Mouse (Mus musculus) gastrocnemius, adult 8-10 months (tissue): ENCODE data around the gene Epha2. TPM values are rescaled to one million over a fixed set of nuclear protein-coding genes. Genes with fewer than 3 reads are reported as not detected.

Experiments used
- DNase-seq, 2 experiments: peaks; one replicate each; pipeline ENCODE4 v3.0.0; 2022; ENCODE audit warnings: low spot score in 2 of 2
- microRNA-seq: library from miRNA; unstranded; fragments of <30 nt; microRNA quantifications from one replicate; pipeline ENCODE4 v1.2.0, GENCODE M21; 2022
- total RNA-seq, 4 experiments: library from RNA; stranded (reverse); gene quantifications; 2 replicates each; pipeline ENCODE4 v1.2.4; 2022

Epha2 gene
- total RNA-seq, 4 experiments from 2014 or later = 0.85 to 2.0 (median 1.8) TPM

DNA sequence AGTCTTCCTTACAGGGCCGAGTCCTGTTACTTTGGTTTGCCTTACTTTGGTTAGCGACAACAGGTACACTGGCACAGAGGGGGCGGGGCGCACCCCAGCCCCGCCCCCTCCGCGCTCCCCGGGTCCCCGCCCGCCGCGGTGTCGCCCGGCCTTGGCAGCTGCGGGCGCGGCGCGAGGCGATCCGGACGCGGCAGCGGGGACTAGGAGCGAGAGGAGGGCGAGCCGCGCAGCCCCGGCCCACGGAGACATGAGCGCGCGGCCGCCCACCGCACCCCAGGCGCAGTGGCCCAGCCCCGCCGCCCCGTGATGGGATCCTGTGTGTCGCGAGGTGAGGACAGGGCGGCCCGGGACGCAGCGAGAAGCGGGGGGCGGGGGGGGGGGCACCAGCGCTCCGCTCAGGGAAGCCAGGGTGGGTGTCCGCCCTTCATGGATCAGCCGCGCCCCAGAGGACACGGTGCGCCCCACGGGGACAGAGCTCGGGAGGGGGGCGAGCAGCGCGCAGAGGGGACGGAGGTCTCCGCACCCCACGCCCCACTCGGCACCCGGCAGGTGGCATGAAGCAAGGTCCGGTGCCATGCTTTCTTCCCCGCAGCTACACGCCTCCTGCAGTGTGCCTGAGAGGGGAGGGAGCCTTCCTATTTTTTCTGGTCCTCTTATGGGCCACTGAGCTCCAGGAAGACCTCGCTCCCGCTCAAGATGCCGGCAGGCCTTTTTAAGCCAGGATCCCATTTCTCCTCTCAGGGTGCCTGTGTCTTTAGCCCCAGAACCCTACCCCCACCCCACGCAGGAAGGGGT lies 67.2 kb downstream of the Epha2 start, which contains the start of gene Fam131c:
Gene Fam131c (plus strand): TSS at position 224 of the 795 bp plus-strand sequence.
- DNase-seq = no peak

DNA sequence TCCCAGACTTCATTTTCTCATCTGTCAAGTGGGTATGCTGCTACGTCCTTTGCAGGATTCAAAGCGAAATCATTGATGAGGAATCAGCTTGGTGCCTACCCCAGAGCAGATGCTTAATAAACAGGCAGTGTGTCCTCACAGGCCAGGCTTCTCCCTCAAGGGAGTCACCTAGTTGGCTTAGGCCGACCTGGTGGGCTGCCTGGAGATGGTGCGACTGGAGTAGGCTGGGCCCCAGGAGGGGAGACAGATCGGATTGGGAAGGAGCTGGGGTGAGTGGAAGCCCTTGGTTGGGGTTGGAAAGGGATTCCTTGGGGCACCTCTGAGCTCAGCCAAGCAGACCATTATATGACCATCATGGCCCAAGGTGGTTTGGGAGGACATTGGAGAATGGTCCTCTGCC lies 71.4 kb downstream of the Epha2 start:
- no peak for DNase-seq

Small RNA genes within 50 kb of the gene (microRNA-seq; reads per million reads assigned to microRNA genes)
- not detected for gene Gm25690

Other genes with a start within 250 kb of the Epha2 start
- 1 to 10 TPM; 1.2 to 2.2 (median 1.9) TPM for gene Crocc, start 240.7 kb upstream of the Epha2 start, total RNA-seq
- gene Necap2, start 222.9 kb upstream of the Epha2 start, total RNA-seq = 10 to 100 TPM; 12.0 to 19.2 (median 13.8) TPM
- not detected for gene Spata21, start 212.9 kb upstream of the Epha2 start, total RNA-seq
- 100 to 1,000 TPM; 137 to 140 (median 139) TPM for gene Szrd1, start 161.5 kb upstream of the Epha2 start, total RNA-seq
- 10 to 100 TPM in 3 of 4 experiments, 1 to 10 TPM in 1; 9.3 to 11.2 (median 10.7) TPM for gene Fbxo42, start 153.3 kb upstream of the Epha2 start, total RNA-seq
- 1 to 10 TPM in 1 of 4 experiments, not detected in 3; 1.4 TPM for gene Rsg1, start 87.3 kb upstream of the Epha2 start, total RNA-seq
- 1 to 10 TPM in 1 of 4 experiments, under 1 TPM in 3; 0.10 to 1.1 (median 0.22) TPM for gene Arhgef19, start 61.7 kb upstream of the Epha2 start, total RNA-seq
- under 1 TPM in 2 of 4 experiments, not detected in 2; 0.17 to 0.27 TPM for gene Fam131c, start 67.0 kb downstream of the Epha2 start, total RNA-seq
- not detected for gene Clcnka, start 97.5 kb downstream of the Epha2 start, total RNA-seq
- gene Clcnkb, start 114.8 kb downstream of the Epha2 start, total RNA-seq = under 1 TPM in 2 of 4 experiments, not detected in 2; 0.11 to 0.58 TPM
- 100 to 1,000 TPM; 243 to 314 (median 275) TPM for gene Hspb7, start 119.5 kb downstream of the Epha2 start, total RNA-seq
- gene Srarp, start 134.9 kb downstream of the Epha2 start, total RNA-seq = under 1 TPM in 3 of 4 experiments, not detected in 1; 0.32 to 0.54 (median 0.36) TPM
- 10 to 100 TPM; 30.2 to 38.3 (median 33.0) TPM for gene Zbtb17, start 143.4 kb downstream of the Epha2 start, total RNA-seq
- gene Spen, start 237.4 kb downstream of the Epha2 start, total RNA-seq = 10 to 100 TPM; 17.0 to 23.9 (median 23.5) TPM